In the genomic region with DNA sequence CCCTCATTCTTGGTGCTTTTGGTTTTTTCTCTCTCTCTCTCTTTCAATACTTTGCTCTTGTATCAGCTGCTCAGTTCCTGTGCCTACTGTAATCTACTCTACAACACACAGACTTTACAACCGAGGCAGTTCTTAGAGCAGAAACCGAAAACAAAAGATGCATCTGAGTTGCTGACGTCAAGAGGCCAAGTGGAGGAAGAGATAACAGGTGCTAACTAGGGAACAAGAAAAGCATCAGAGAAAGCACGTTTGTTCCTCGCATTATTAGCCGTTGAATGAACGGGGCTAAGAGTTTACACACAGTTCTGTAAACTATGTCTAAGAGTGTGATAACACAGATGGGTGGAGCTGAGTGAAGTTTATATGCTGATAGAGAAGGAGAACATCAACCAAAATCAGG, we compare ENCODE assay signal across 23 mouse cellular contexts.
A peak's percentile ranks its signal among the peaks of the same experiment; 100 is the strongest.
DNase-seq lines count a peak whose midpoint lies in the region; ATAC-seq and TF ChIP-seq lines count a peak whose summit lies in the region.
"Had no signal": no experiment of that assay in that cellular context is flagged by ENCODE, and none has a peak within 500 bp of the region (broad histone marks: within the 10 kb centered on the region; RNA-seq: fewer than 3 reads in every experiment).

No protein-coding gene starts in this region.

- TF ChIP-seq CTCF in lung, adult 2 months (IDR thresholded peaks at IDR 0.05; ENCODE audit: insufficient read depth, low read length), result no peak
- TF ChIP-seq CTCF in G1E (IDR thresholded peaks at IDR 0.05; ENCODE audit: low read depth, low read length), result no peak
- no peak for TF ChIP-seq CTCF in cerebellum, adult 2 months (IDR thresholded peaks at IDR 0.05; ENCODE audit: borderline replicate concordance, insufficient read depth, low read depth, low read length)

- no peaks in the 10 kb centered on the region for H3K27me3 ChIP-seq in G1E (ENCODE audit: insufficient read depth, low read length)
- no peaks in the 10 kb centered on the region for H3K27me3 ChIP-seq in cerebellum, adult 2 months (ENCODE audit: control insufficient read depth, insufficient read depth, low read length)
- H3K27me3 ChIP-seq: embryonic facial prominence, embryonic 15.5 days; limb, embryonic 12.5 days; neural tube, embryonic 13.5 days had no signal

- H3K36me3 ChIP-seq in G1E (replicated peaks), result no peaks in the 10 kb centered on the region
- H3K36me3 ChIP-seq: embryonic facial prominence, embryonic 15.5 days; forebrain, embryonic 10.5 days; heart, embryonic 10.5 days; hindbrain, embryonic 10.5 days; limb, embryonic 12.5 days; neural tube, embryonic 13.5 days had no signal

- DNase-seq in lung, adult 18-20 months, result peak; percentile 40 to 70
- DNase-seq in lung, adult 2 months, result no peak
- DNase-seq in G1E (ENCODE audit: low spot score), result peak; percentile 6
- DNase-seq in induced T-regulatory cell, adult 2 months (ENCODE audit: low read depth), result peak; percentile 43
- no peak for DNase-seq in adrenal gland, adult 2 months
- no peak for DNase-seq in kidney, postnatal 14 days
- no peak for DNase-seq in cerebellum, adult 2 months
- DNase-seq: adrenal gland, postnatal 36 days; cerebellum, adult 9-11 months; embryo, embryonic 11 days; gastrocnemius, postnatal 14 days; thymus, postnatal 4 days had no signal

- 0 out of 2 replicates have a peak, but pooled peaks cover 2% of the 10 kb centered on the region for H3K9me3 ChIP-seq in G1E (replicated peaks)
- H3K9me3 ChIP-seq: embryonic facial prominence, embryonic 15.5 days; forebrain, embryonic 10.5 days; heart, embryonic 10.5 days; hindbrain, embryonic 10.5 days; limb, embryonic 12.5 days; neural tube, embryonic 13.5 days had no signal

- ATAC-seq in G1E (ENCODE audit: extremely low read depth, insufficient number of reproducible peaks, low FRiP score, poor library complexity, severe bottlenecking), result peak; percentile 92
- ATAC-seq in megakaryocyte progenitor cell, adult 5-6 weeks (replicated peaks; ENCODE audit: poor library complexity), result peak; percentile 66
- ATAC-seq: Patski had no signal

- H3K4me3 ChIP-seq in lung, adult 2 months (replicated peaks; ENCODE audit: extremely low read depth, low read depth, low read length), result no peak overlapping the region
- no peak overlapping the region for H3K4me3 ChIP-seq in G1E (ENCODE audit: low read depth, low read length)
- H3K4me3 ChIP-seq in cerebellum, adult 2 months (replicated peaks; ENCODE audit: insufficient read depth, low read depth, low read length), result no peak overlapping the region
- H3K4me3 ChIP-seq: embryonic facial prominence, embryonic 15.5 days; forebrain, embryonic 10.5 days; heart, embryonic 10.5 days; hindbrain, embryonic 10.5 days; layer of hippocampus, adult 2 months; limb, embryonic 12.5 days; neural tube, embryonic 13.5 days had no signal

- no peak for TF ChIP-seq POLR2A in lung, adult 2 months (IDR thresholded peaks at IDR 0.05; ENCODE audit: borderline replicate concordance, extremely low read depth, low read depth, low read length)
- TF ChIP-seq POLR2A in cerebellum, adult 2 months (IDR thresholded peaks at IDR 0.05; ENCODE audit: borderline replicate concordance, insufficient read depth, low read length), result no peak

- no peak overlapping the region for H3K27ac ChIP-seq in cerebellum, adult 2 months (ENCODE audit: insufficient read depth, low read length)
- H3K27ac ChIP-seq: embryonic facial prominence, embryonic 15.5 days; forebrain, embryonic 10.5 days; heart, embryonic 10.5 days; hindbrain, embryonic 10.5 days; kidney, postnatal 0 days; limb, embryonic 12.5 days; liver, embryonic 14.5 days; neural tube, embryonic 13.5 days had no signal

- peaks cover 22% of the 10 kb centered on the region for H3K4me1 ChIP-seq in lung, adult 2 months (ENCODE audit: control insufficient read depth, insufficient read depth, low read length)
- peaks cover 48% of the 10 kb centered on the region for H3K4me1 ChIP-seq in G1E (ENCODE audit: insufficient read depth, low read depth, low read length)
- no peaks in the 10 kb centered on the region for H3K4me1 ChIP-seq in cerebellum, adult 2 months (ENCODE audit: control insufficient read depth, insufficient read depth, low read length)
- H3K4me1 ChIP-seq: hindbrain, embryonic 10.5 days had no signal

- WGBS in lung, adult 2 months, result 20% methylated on average over 7 of the region's 7 CpGs
- WGBS in cerebellum, adult 2 months, result 82% methylated on average over 7 of the region's 7 CpGs

Comparison
In these comparisons a context has a peak if more than half of its experiments do, and no peak if none do; other contexts are left out.
1. DNase-seq: peak in lung, adult 18-20 months (2 of 2), G1E (single experiment) and induced T-regulatory cell, adult 2 months (single experiment); none in lung, adult 2 months (single experiment), adrenal gland, adult 2 months (single experiment), kidney, postnatal 14 days (single experiment) and cerebellum, adult 2 months (0 of 2).